Mouse (Mus musculus) natural killer cell, adult 2 months (primary cell): Measurements from ENCODE around the gene Rel.

Experiments
- DNase-seq, 2 experiments: peaks; one replicate each; pipeline ENCODE4 v3.0.0; 2022; ENCODE audit warnings: low spot score in 2 of 2

Gene Rel

GRCm38 (mm10) chr11:23746102-23746501 lies 24.7 kb downstream of the Rel start:
- DNase-seq, result no peak

DNA sequence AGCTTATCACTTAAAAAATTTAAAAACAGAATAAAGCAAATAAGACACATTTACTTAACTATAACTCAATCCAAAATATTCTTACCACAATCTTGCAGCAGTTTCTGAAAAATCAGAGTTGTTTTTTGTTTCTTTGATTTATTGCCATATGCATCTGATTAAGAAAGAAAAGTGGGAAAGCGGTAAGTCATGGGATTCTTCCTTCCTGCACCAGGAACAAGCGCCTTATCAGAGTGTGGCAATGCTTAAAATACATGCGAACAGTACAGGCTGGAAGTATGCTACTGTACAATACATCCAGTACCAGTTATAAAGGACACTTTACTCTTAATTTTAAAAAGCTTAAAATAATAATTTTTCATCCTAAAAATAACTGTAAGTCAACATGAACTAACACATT lies 26.4 kb downstream of the Rel start:
- no peak for DNase-seq

DNA sequence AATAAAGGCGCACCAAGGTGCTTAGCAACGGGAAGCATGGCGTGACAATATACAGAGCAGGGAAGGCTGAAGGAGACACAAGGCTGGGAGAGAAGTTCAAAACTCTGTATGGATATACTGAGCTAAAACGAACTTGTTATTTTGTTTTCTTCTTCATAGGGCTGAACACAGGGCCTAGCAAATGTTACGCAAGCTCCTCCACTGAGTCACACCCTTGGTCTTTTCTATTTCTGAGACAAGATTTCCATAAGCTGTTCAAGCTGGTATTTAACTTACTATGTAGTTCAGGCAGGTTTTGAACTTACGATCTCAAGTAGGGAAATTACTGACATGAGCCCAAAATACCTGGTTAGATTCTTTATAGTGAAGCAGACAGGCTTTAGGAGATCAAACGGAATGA lies 29.4 kb downstream of the Rel start:
- DNase-seq, result no peak

GRCm38 (mm10) chr11:23740895-23741294 lies 29.9 kb downstream of the Rel start:
- DNase-seq, result no peak

- no peak for DNase-seq
Measured at GRCm38 (mm10) chr11:23735820-23736470, 34.8 kb downstream of the Rel start.

GRCm38 (mm10) chr11:23734749-23735286 lies 36.0 kb downstream of the Rel start:
- DNase-seq, result no peak

- DNase-seq, result no peak
Measured at GRCm38 (mm10) chr11:23732840-23733239, 37.9 kb downstream of the Rel start.

GRCm38 (mm10) chr11:23730120-23730519 lies 40.6 kb downstream of the Rel start:
- no peak for DNase-seq

GRCm38 (mm10) chr11:23728186-23728585 lies 42.6 kb downstream of the Rel start:
- DNase-seq, result no peak

GRCm38 (mm10) chr11:23726441-23726840 lies 44.3 kb downstream of the Rel start:
- DNase-seq, result no peak

DNA sequence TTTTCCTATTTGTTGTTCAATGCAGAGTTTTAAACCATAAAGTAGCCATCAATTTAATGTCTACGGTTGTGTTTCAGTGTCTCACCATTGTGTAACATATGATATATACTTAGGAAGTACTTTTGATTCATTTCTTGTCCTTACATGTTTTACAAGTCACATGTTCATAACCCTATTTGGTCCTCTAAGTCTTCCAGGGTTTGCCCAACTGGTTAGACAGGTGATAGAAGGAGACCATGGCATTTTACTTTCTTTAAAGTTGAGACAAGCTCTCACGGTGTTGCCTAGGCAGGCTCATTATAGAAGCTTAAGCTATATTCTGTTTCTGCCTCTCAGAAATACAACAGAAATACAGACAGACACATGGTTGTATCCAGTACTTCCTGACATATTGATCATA lies 44.9 kb downstream of the Rel start:
- no peak for DNase-seq

DNA sequence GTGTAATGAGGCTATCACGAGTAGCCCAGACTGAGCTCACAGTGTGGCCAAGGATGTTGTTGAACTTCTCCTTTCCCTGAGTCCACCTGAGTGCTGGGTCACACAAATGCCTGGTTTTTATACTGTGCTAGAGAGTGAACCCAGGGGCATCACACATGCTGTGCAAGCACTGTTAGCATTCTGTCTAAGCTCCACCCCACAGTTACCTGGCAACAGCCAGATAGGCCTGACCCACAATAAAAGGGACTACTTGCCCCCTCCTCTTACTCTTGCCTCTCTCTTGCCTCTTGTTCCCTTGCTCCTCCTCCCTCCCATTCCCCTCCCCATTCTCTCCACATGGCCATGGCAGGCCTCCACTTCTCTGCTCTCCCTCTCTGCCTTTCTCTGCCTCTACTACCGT lies 48.4 kb downstream of the Rel start:
- DNase-seq, result no peak

- no peak for DNase-seq
Measured at GRCm38 (mm10) chr11:23719825-23720224, 50.9 kb downstream of the Rel start.

DNA sequence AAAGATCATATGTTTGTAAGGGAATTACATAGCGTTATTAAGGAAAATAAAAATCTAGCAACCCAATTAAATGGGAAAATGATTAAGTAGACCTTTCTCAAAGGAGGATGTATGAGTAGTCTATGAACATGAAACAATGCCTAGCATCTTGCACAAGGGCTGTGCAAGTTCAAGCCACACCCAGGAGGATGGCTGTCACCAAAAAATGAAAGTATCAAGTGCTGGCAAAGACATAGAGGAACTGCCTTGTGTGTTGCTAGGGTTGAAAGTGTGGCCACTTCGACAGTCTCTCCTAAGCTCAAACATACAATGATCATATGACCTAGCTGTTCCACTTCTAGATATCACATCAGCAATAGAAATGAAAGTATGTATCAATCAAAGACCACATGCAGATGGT lies 51.9 kb downstream of the Rel start:
- no peak for DNase-seq

- DNase-seq, result no peak
Measured at GRCm38 (mm10) chr11:23712299-23712698, 58.5 kb downstream of the Rel start.

GRCm38 (mm10) chr11:23704604-23705294 lies 66.0 kb downstream of the Rel start:
- DNase-seq, result no peak

DNA sequence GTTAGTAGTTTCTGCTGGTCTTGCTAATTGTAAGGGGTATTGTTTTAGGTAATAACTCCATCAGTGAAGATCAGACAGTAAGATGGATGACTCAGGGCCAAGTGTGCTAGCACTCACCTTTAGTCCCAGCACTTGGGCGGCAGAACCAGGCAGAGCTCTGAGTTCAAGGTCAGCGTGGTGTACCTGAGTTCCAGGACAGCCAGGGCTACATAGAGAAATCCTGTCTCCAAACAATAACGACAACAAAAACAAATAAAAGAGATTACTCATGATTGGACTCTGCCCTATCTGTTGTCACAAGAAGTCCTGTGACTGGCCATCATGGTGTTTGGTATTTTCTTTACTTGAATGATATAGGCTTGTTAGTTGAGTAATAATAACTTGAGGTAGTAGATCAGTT lies 68.9 kb downstream of the Rel start:
- DNase-seq, result no peak

GRCm38 (mm10) chr11:23699414-23700095 lies 71.2 kb downstream of the Rel start:
- DNase-seq, result peak in 1 of 2 experiments; percentile 6

- DNase-seq, result no peak
Measured at GRCm38 (mm10) chr11:23698526-23698925, 72.2 kb downstream of the Rel start.

- no peak for DNase-seq
Measured at GRCm38 (mm10) chr11:23695847-23696246, 74.9 kb downstream of the Rel start.

GRCm38 (mm10) chr11:23693286-23693685 lies 77.5 kb downstream of the Rel start:
- no peak for DNase-seq

GRCm38 (mm10) chr11:23688060-23688459 lies 82.7 kb downstream of the Rel start:
- DNase-seq, result no peak
